Mouse (Mus musculus) gonadal fat pad, adult 2 months (tissue): ENCODE measurements around the gene Aadacl3. TPM values are rescaled to one million over a fixed set of nuclear protein-coding genes. Genes with fewer than 3 reads are reported as not detected.
A peak's percentile ranks its signal among the peaks of the same experiment; 100 is the strongest.

Experiments
- DNase-seq: peaks from one replicate; pipeline ENCODE4 v3.0.0-alpha.2; 2012; ENCODE audit warnings: low read depth
- polyA plus RNA-seq: library from polyadenylated mRNA; depleted of rRNA; stranded (reverse); fragments of >200 nt; gene quantifications from 2 replicates; pipeline ENCODE4 v1.2.3, GENCODE M21; 2012; rRNA removed

The Aadacl3 gene
- polyA plus RNA-seq: not detected in 2 replicates

DNA sequence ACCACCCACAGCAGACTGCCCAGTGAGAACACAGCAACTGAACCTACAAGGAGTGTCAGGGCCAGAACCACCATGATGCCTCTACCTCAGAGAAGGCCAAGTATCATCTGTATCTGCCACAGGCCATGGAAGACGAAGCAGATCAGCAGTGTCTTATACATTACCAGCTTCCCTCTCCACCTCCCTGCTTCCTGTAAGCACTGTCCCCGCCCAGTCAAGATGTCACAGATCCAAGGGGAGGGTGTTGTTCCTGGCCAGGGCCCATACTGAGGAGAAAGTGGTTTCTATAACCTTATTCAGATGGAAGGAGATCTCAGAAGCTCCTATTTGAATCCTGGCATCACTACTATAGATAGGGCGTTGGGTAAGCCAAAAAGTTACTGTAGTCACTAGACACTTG, at the start of gene Aadacl3:
Aadacl3 (minus strand) TSS at position 101 of the 400 bp plus-strand sequence.
- DNase-seq: peak; percentile 71

GRCm38 (mm10) chr4:144506518-144506917, 43.0 kb upstream of the Aadacl3 start:
- peak; percentile 54 for DNase-seq

- DNase-seq: peak; percentile 99
Observed at GRCm38 (mm10) chr4:144493331-144493730, 29.8 kb upstream of the Aadacl3 start.

- no peak for DNase-seq
Observed at GRCm38 (mm10) chr4:144468091-144468490, 4.5 kb upstream of the Aadacl3 start.

DNA sequence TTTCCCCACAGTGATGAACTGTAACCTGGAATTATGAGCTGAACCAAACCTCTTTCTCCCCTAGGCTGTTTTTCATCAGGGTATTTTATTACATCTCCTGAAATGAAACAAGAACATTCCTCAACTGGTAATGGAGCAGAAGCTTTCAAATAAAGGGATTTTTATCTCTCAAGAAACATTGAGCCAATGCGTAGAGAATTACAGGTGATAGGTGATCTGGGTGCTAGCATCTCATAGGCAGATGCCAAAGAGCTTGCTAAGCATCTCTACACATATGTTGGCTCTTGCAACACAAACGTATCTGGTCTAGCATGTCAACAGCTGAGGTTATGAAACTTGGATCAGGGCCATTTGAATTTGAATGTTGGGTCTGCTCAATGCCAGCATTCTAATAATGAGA, 1.6 kb upstream of the Aadacl3 start:
- peak; percentile 95 for DNase-seq

- no peak for DNase-seq
Observed at GRCm38 (mm10) chr4:144453217-144453616, 10.3 kb downstream of the Aadacl3 start, which contains the start of gene Gm9944. Gene Gm9944 (minus strand): TSS chr4:144453317.

- peak; percentile 98 for DNase-seq
Observed at GRCm38 (mm10) chr4:144448546-144448945, 15.0 kb downstream of the Aadacl3 start.

GRCm38 (mm10) chr4:144441582-144441981, 22.0 kb downstream of the Aadacl3 start:
- peak; percentile 99 for DNase-seq

DNA sequence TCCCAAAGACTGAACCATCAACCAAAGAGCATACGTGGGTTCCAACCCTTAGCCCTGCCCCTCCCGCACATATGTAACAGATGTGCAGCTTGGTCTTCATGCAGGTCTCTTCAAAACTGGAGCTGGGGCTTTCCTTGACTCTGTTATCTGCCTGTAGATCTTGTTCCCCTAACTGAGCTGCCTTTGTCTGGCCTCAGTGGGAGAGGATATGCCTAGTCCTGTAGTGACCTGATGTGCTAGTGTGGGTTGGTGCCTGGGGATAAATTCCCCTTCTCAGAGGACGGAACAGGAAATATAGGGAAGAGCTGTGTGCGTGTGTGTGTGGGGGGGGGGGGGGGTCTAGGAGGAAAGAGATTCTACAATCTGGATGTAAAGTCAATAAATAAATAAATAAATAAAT, 22.5 kb downstream of the Aadacl3 start:
- peak; percentile 86 for DNase-seq

DNA sequence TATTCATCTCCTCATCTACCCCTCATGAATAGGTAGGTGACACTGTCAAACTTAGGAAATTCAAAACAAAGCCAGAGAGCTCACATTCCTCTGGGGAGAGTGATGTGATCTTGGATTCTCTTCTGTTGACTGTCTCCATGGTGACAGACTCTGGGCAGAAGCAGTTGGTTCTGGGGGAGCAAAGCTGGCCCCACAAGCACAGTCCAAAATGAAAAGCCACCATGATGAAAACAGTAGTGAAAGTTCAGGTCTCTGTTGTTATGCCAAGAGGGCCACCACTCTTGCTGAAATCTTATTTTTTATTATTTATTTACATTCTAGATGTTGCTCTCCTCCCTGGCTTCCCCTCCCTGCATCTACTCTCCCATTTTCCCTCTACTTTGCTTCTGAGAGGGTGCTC, 24.9 kb downstream of the Aadacl3 start, which contains the start of gene 1700012P22Rik:
1700012P22Rik (minus strand) TSS at position 101 of the 400 bp plus-strand sequence.
- no peak for DNase-seq

DNA sequence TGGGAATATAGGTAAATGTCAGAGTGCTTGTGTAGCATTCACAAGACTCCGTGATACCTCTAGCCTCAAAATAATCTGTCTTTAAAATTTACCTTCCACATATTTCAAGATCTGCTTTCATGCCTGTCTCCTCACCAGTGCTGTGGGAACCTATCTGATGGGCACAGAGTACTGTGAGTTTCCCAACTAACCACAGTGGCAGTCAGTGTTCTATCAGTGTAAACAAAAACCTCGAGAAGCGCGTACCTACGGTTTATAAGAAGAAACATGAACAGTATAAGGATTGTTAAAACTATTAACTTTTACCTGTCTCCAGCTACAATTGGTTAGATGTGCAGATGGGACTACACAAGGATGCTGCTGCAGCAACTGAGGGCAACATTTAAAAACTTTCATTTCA, 30.3 kb downstream of the Aadacl3 start:
- peak; percentile 90 for DNase-seq

DNA sequence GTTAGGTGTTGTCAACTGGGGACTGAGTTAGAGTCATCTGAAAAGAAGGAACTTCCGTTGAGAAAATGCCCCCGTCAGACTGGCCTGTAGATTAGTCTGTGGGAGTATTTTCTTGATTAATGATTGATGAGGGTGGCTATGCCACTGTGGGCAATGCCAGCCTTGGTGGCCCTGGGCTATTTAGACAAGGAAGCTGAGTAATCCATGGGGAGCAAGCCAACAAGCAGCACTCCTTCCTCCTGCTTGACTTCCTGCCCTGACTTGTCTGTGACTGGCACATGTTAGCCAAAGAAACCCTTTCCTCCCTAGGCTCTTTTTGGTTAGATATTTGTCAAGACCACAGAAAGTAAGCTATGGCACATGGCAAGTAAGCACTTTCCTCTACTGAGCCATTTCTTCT, 32.8 kb downstream of the Aadacl3 start:
- peak; percentile 93 for DNase-seq

GRCm38 (mm10) chr4:144428868-144429267, 34.7 kb downstream of the Aadacl3 start:
- DNase-seq: no peak

DNA sequence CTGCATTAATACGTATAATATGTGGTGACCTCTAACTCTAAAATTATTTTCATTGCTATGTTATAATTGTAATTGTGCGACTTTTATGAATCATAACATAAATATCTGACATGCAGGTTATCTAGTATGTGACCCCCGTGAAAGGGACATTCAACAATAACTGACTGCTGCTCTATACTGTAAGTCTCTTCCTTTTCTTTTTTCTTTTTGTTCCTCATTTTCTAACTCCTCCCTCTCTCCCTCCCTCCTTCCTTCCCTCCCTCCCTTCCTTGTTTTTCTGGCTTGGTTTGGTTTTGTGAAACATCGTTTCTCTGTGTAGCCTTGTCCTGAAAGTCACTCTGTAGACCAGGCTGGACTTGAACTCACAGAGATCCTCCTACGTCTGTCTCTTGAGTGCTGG, 39.0 kb downstream of the Aadacl3 start:
- DNase-seq: no peak

DNA sequence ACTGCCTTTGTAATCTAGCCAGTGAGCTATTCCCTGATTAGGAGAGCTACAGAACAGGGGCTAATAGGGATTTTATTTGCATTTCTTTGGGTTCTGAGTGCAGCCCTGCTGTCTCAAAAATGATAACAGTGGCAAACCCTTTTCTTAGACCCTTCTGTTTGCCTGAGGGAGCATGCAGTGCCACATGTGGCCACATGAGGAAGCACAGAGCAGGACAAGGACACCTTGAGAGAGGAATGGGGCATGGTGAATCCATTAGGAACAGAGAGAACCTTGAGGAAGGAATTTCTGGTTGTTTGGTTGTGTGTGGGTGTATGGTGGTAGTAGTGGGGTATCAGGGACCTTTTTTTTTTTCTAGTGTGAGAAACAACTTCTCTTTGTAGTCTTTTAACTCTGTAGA, 42.9 kb downstream of the Aadacl3 start:
- no peak for DNase-seq

- no peak for DNase-seq
Observed at GRCm38 (mm10) chr4:144408290-144408689, 55.3 kb downstream of the Aadacl3 start, which contains the start of gene Pramef12. Gene Pramef12 (minus strand): TSS chr4:144408464.

GRCm38 (mm10) chr4:144406261-144406660, 57.3 kb downstream of the Aadacl3 start:
- DNase-seq: no peak

- DNase-seq: no peak
Observed at GRCm38 (mm10) chr4:144404456-144405086, 59.0 kb downstream of the Aadacl3 start.

Other genes starting within 250 kb of the Aadacl3 start
- 0.05 TPM in 1 of 2 replicates, not detected in the other for gene Pramel5, start 183.3 kb downstream of the Aadacl3 start, polyA plus RNA-seq
- not detected in 2 replicates for gene Gm13128, start 133.5 kb downstream of the Aadacl3 start, polyA plus RNA-seq
- gene Gm13119, start 105.8 kb downstream of the Aadacl3 start, polyA plus RNA-seq: not detected in 2 replicates
- gene Pramef20, start 85.8 kb downstream of the Aadacl3 start, polyA plus RNA-seq: not detected in 2 replicates
- 5.5 and 6.4 TPM in 2 replicates for gene Pramef12, start 55.3 kb downstream of the Aadacl3 start, polyA plus RNA-seq
- gene 1700012P22Rik, start 25.0 kb downstream of the Aadacl3 start, polyA plus RNA-seq: 0.55 and 0.95 TPM in 2 replicates
- not detected in 2 replicates for gene Gm9944, start 10.4 kb downstream of the Aadacl3 start, polyA plus RNA-seq
- gene 9430007A20Rik, start 56.1 kb upstream of the Aadacl3 start, polyA plus RNA-seq: not detected in 2 replicates
- not detected in 2 replicates for gene Gm13124, start 101.4 kb upstream of the Aadacl3 start, polyA plus RNA-seq
- not detected in 2 replicates for gene Aadacl4, start 150.0 kb upstream of the Aadacl3 start, polyA plus RNA-seq
- gene Gm436, start 222.6 kb upstream of the Aadacl3 start, polyA plus RNA-seq: not detected in 2 replicates